Mouse (Mus musculus) liver, adult 2 months (tissue): ENCODE results near the gene Mta3.

Experiments
- CTCF ChIP-seq: fragments of 200-500 bp; IDR thresholded peaks from 2 replicates; pipeline ENCODE4 v1.5.1; 2011; ENCODE audit warnings: low read depth, low read length, control low read depth
- POLR2A ChIP-seq: fragments of 200-500 bp; IDR thresholded peaks from 2 replicates; pipeline ENCODE4 v1.6.1; 2011; ENCODE audit warnings: low read length, control low read depth; ENCODE audit not compliant: insufficient read depth; ENCODE audit errors: extremely low read depth

DNA sequence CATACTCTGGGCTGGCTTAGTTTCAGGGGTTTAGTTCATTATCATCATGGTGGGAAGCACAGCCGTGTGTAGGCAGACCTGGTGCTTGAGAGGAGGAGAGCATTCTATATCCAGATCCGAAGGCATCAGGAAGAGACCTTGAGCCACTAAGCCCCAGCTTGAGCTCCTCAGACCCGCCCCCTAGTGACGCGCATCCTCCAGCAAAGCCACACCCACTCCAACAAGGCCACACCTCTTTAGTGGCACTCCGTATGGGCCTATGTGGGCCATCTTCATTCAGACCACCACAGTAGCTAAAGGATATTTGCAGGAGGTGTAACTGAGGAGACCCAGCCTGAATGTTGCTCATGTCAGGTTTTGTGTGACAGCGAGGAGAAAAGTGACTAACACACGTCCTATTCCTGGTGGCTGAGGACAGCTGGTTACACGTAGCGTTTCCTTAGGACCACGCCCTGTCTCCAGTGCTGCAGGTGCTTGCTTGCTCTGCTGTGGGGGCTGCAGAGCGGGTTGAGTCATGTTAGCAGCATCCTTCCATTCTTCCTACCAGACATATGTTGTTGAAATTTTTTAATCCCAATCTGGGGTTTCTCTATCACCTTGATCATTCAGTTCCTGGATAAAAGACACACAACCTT lies 148.4 kb downstream of the Mta3 start:
- TF ChIP-seq CTCF, result no peak
- TF ChIP-seq POLR2A, result no peak
